Mouse (Mus musculus) E14TG2a.4 (cell line): ENCODE measurements around the gene Zfp64.

ENCODE experiments used
- CTCF ChIP-seq: conservative IDR thresholded peaks from 2 replicates; pipeline ENCODE4 v1.5.1; 2014; ENCODE audit warnings: low read length
- NANOG ChIP-seq: IDR thresholded peaks from 2 replicates; pipeline ENCODE4 v1.6.1; 2014; ENCODE audit warnings: borderline replicate concordance, low read length, mixed read lengths
- POU5F1 ChIP-seq: IDR thresholded peaks from 2 replicates; pipeline ENCODE4 v1.6.1; 2014; ENCODE audit warnings: low read length, borderline replicate concordance

- peak; percentile 63 for TF ChIP-seq CTCF
- TF ChIP-seq POU5F1: no peak
- TF ChIP-seq NANOG: no peak
Observed at GRCm38 (mm10) chr2:168870480-168870879, 84.9 kb downstream of the Zfp64 start.
